Comparison of ENCODE assay signal across 9 mouse cellular contexts in the genomic region with DNA sequence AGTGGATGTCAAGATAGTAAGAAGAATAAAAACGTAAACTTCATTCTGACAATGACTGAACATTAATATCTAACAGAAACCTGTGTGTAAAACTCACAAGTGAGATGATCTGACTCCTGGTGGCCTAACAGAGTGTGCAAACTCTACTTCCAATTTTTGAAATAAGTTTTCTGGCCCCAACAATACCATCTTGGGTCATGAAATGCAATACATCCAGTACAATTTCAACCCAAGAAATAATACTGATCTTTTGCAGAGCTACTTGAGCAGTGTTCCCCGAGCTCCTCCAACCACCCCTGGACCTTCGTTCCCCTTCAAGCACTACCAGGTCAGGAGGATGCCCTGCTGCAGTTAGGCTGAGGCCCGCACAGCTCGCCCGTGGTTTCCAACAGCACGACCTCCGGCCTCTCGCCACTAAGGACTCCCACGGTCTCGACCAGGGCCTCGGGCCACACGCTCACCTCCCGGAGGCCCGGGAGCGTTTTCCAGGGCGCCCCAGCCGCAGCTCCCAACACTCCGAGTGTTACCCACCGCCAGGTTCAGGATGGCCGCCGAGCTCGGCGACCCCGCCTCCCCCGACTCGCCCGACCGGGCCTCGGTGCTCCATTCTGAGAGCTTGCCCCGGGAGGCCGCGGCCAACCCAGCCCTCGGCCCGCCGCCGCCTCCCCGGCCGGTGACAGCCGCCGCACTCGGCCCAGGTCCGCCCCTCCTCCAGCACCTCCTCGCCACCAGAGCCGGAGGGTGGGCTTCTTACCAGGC. TPM values are rescaled to one million over a fixed set of nuclear protein-coding genes. Genes with fewer than 3 reads are reported as not detected.
DNase-seq lines count a peak whose midpoint lies in the region; ATAC-seq lines count a peak whose summit lies in the region.
"Had no signal": no experiment of that assay in that cellular context is flagged by ENCODE, and none has a peak within 500 bp of the region (broad histone marks: within the 10 kb centered on the region; RNA-seq: fewer than 3 reads in every experiment).

No protein-coding gene starts in this region.

- no peaks in the 10 kb centered on the region for H3K27me3 ChIP-seq in forebrain, embryonic 12.5 days
- H3K27me3 ChIP-seq in intestine, embryonic 15.5 days (replicated peaks) = no peaks in the 10 kb centered on the region
- H3K27me3 ChIP-seq in midbrain, embryonic 15.5 days (replicated peaks) = no peaks in the 10 kb centered on the region
- no peaks in the 10 kb centered on the region for H3K27me3 ChIP-seq in stomach, embryonic 15.5 days (replicated peaks)

- peak overlapping the region; percentile 98 for H3K9ac ChIP-seq in forebrain, embryonic 12.5 days
- peak overlapping the region; percentile 86 for H3K9ac ChIP-seq in intestine, embryonic 15.5 days
- peak overlapping the region; percentile 92 for H3K9ac ChIP-seq in midbrain, embryonic 15.5 days
- H3K9ac ChIP-seq in stomach, embryonic 15.5 days = peak overlapping the region; percentile 84

- H3K4me2 ChIP-seq in forebrain, embryonic 12.5 days = peak overlapping the region; percentile 61
- peak overlapping the region; percentile 56 for H3K4me2 ChIP-seq in intestine, embryonic 15.5 days (replicated peaks)
- peak overlapping the region; percentile 63 for H3K4me2 ChIP-seq in midbrain, embryonic 15.5 days
- peak overlapping the region; percentile 58 for H3K4me2 ChIP-seq in stomach, embryonic 15.5 days

- H3K27ac ChIP-seq in forebrain, embryonic 12.5 days = peak overlapping the region; percentile 95
- H3K27ac ChIP-seq in intestine, embryonic 15.5 days = peak overlapping the region; percentile 89
- peak overlapping the region; percentile 94 for H3K27ac ChIP-seq in midbrain, embryonic 15.5 days
- peak overlapping the region; percentile 95 for H3K27ac ChIP-seq in stomach, embryonic 15.5 days

- WGBS in forebrain, embryonic 12.5 days = 1% methylated on average over 44 of the region's 45 CpGs
- under 1% methylated on average over 45 of the region's 45 CpGs for WGBS in intestine, embryonic 15.5 days
- under 1% methylated on average over 45 of the region's 45 CpGs for WGBS in midbrain, embryonic 15.5 days
- under 1% methylated on average over 44 of the region's 45 CpGs for WGBS in stomach, embryonic 15.5 days

- peaks cover 13% of the 10 kb centered on the region for H3K4me1 ChIP-seq in forebrain, embryonic 12.5 days
- peaks cover 3% of the 10 kb centered on the region; the same call in 1 of the 2 replicates for H3K4me1 ChIP-seq in intestine, embryonic 15.5 days (replicated peaks)
- H3K4me1 ChIP-seq in midbrain, embryonic 15.5 days = peaks cover 29% of the 10 kb centered on the region
- peaks cover 8% of the 10 kb centered on the region; the same call in 1 of the 2 replicates for H3K4me1 ChIP-seq in stomach, embryonic 15.5 days

- ATAC-seq in forebrain, embryonic 12.5 days (ENCODE audit: low FRiP score) = peak; percentile 92
- ATAC-seq in intestine, embryonic 15.5 days = peak; percentile 93
- ATAC-seq in midbrain, embryonic 15.5 days (replicated peaks) = peak; percentile 93
- peak; percentile 82 for ATAC-seq in stomach, embryonic 15.5 days (ENCODE audit: insufficient read depth, low FRiP score, low read depth)

- DNase-seq in left cerebral cortex, adult 8-10 months (ENCODE audit: low spot score in 2 of 2) = peak; percentile 17 to 33
- DNase-seq in left cerebral cortex, postnatal 36 days (ENCODE audit: low spot score in 2 of 2) = no peak
- DNase-seq in adipocyte (ENCODE audit: low spot score) (peak; percentile 56), liver (peak; percentile 69)

- H3K9me3 ChIP-seq in forebrain, embryonic 12.5 days = no peaks in the 10 kb centered on the region
- H3K9me3 ChIP-seq in intestine, embryonic 15.5 days = no peaks in the 10 kb centered on the region
- no peaks in the 10 kb centered on the region for H3K9me3 ChIP-seq in midbrain, embryonic 15.5 days
- no peaks in the 10 kb centered on the region for H3K9me3 ChIP-seq in stomach, embryonic 15.5 days

- intact Hi-C loops in left cerebral cortex, postnatal 36 days (cut with DNase I) = loop anchor here (5.0 kb wide), 1 partner anchor 47 kb away; no protein-coding TSS in a partner anchor

- H3K4me3 ChIP-seq in forebrain, embryonic 12.5 days (replicated peaks) = peak overlapping the region; percentile 96
- H3K4me3 ChIP-seq in intestine, embryonic 15.5 days (replicated peaks) = peak overlapping the region; percentile 90
- H3K4me3 ChIP-seq in midbrain, embryonic 15.5 days = peak overlapping the region; percentile 73
- peak overlapping the region; percentile 93 for H3K4me3 ChIP-seq in stomach, embryonic 15.5 days (replicated peaks)

- H3K36me3 ChIP-seq in forebrain, embryonic 12.5 days (replicated peaks) = 0 out of 2 replicates have a peak, but pooled peaks cover 3% of the 10 kb centered on the region
- no peaks in the 10 kb centered on the region for H3K36me3 ChIP-seq in intestine, embryonic 15.5 days
- H3K36me3 ChIP-seq in midbrain, embryonic 15.5 days (replicated peaks) = no peaks in the 10 kb centered on the region
- no peaks in the 10 kb centered on the region for H3K36me3 ChIP-seq in stomach, embryonic 15.5 days

RNA-seq across cellular contexts. Expression of a gene that starts 0.6 kb away (rescaled TPM):
- 10 to 100 TPM; 66.2 to 74.0 (median 70.5) TPM for total RNA-seq in left cerebral cortex, adult 8-10 months (2022)
- 10 to 100 TPM; 69.0 to 73.5 TPM for total RNA-seq in left cerebral cortex, postnatal 36 days (2021)
- polyA plus RNA-seq in forebrain, embryonic 12.5 days (2016; fragmentation: Nextera tagmentation; extraction: Ambion mirVana) = 46.5 and 50.1 TPM in 2 replicates
- polyA plus RNA-seq in intestine, embryonic 15.5 days (2015; fragmentation: Nextera tagmentation; extraction: Ambion mirVana) = 20.5 and 21.7 TPM in 2 replicates
- polyA plus RNA-seq in midbrain, embryonic 15.5 days (2015; fragmentation: Nextera tagmentation; extraction: Ambion mirVana) = 42.1 and 42.2 TPM in 2 replicates
- 23.8 and 25.1 TPM in 2 replicates for polyA plus RNA-seq in stomach, embryonic 15.5 days (2015; fragmentation: Nextera tagmentation; extraction: Ambion mirVana)

RNA-seq across cellular contexts. Expression of a gene that starts 25.8 kb away (rescaled TPM):
- total RNA-seq in left cerebral cortex, adult 8-10 months (2022) = not detected
- not detected for total RNA-seq in left cerebral cortex, postnatal 36 days (2021)
- polyA plus RNA-seq in forebrain, embryonic 12.5 days (2016; fragmentation: Nextera tagmentation; extraction: Ambion mirVana) = not detected in 2 replicates
- not detected in 2 replicates for polyA plus RNA-seq in intestine, embryonic 15.5 days (2015; fragmentation: Nextera tagmentation; extraction: Ambion mirVana)
- polyA plus RNA-seq in midbrain, embryonic 15.5 days (2015; fragmentation: Nextera tagmentation; extraction: Ambion mirVana) = not detected in 2 replicates
- polyA plus RNA-seq in stomach, embryonic 15.5 days (2015; fragmentation: Nextera tagmentation; extraction: Ambion mirVana) = not detected in 2 replicates
- total RNA-seq: neutrophil, adult 5-6 weeks had no signal

RNA-seq across cellular contexts. Expression of a gene that starts 43.5 kb away (rescaled TPM):
- 10 to 100 TPM; 16.3 to 20.8 (median 18.2) TPM for total RNA-seq in left cerebral cortex, adult 8-10 months (2022)
- total RNA-seq in left cerebral cortex, postnatal 36 days (2021) = 10 to 100 TPM; 15.1 to 21.6 TPM
- 32.6 TPM in 2 replicates for polyA plus RNA-seq in forebrain, embryonic 12.5 days (2016; fragmentation: Nextera tagmentation; extraction: Ambion mirVana)
- 31.7 and 33.0 TPM in 2 replicates for polyA plus RNA-seq in intestine, embryonic 15.5 days (2015; fragmentation: Nextera tagmentation; extraction: Ambion mirVana)
- polyA plus RNA-seq in midbrain, embryonic 15.5 days (2015; fragmentation: Nextera tagmentation; extraction: Ambion mirVana) = 23.1 and 24.4 TPM in 2 replicates
- polyA plus RNA-seq in stomach, embryonic 15.5 days (2015; fragmentation: Nextera tagmentation; extraction: Ambion mirVana) = 31.5 and 36.5 TPM in 2 replicates

Comparison
In these comparisons a context has a peak if more than half of its experiments do, and no peak if none do; other contexts are left out.
1. DNase-seq: peak in left cerebral cortex, adult 8-10 months (2 of 2), adipocyte (single experiment) and liver (single experiment); none in left cerebral cortex, postnatal 36 days (0 of 2).
2. Peak in every context shown above with its lines, with median percentiles within 50 percentile points of each other: ATAC-seq, H3K27ac ChIP-seq, H3K4me2 ChIP-seq, H3K4me3 ChIP-seq and H3K9ac ChIP-seq.